Mouse (Mus musculus) hindlimb bud, embryonic 11.5 days (tissue): ENCODE data around the gene Arhgef12.

Experiments
- DNase-seq: peaks from one replicate; pipeline ENCODE4 v3.0.0-alpha.2; 2012; ENCODE audit warnings: low read depth, low spot score; ENCODE audit errors: extremely low spot score

Arhgef12 gene

GRCm38 (mm10) chr9:42932146-42932545, 174.9 kb downstream of the Arhgef12 start:
- DNase-seq, result no peak

GRCm38 (mm10) chr9:42927498-42927897, 179.5 kb downstream of the Arhgef12 start:
- DNase-seq, result no peak

GRCm38 (mm10) chr9:42926564-42926963, 180.5 kb downstream of the Arhgef12 start:
- DNase-seq, result no peak

GRCm38 (mm10) chr9:42921830-42922229, 185.2 kb downstream of the Arhgef12 start:
- no peak for DNase-seq

- DNase-seq, result no peak
These were observed 186.8 kb downstream of the Arhgef12 start for GRCm38 (mm10) chr9:42920190-42920589.

- DNase-seq, result no peak
These were observed 189.1 kb downstream of the Arhgef12 start for GRCm38 (mm10) chr9:42917911-42918310.
